Mouse (Mus musculus): ENCODE measurements around the gene Adamts1.

GRCm38 (mm10) chr16:85803613-85804551 is 969 bp upstream of the Adamts1 start:
- TF ChIP-seq CTCF (IDR thresholded peaks at IDR 0.05; ENCODE audit: low read depth) = no peak
- TF ChIP-seq EP300 (IDR thresholded peaks at IDR 0.05; ENCODE audit: low read depth) = no peak
